Mouse (Mus musculus): ENCODE data around the gene Dclk2.

Gene Dclk2

DNA sequence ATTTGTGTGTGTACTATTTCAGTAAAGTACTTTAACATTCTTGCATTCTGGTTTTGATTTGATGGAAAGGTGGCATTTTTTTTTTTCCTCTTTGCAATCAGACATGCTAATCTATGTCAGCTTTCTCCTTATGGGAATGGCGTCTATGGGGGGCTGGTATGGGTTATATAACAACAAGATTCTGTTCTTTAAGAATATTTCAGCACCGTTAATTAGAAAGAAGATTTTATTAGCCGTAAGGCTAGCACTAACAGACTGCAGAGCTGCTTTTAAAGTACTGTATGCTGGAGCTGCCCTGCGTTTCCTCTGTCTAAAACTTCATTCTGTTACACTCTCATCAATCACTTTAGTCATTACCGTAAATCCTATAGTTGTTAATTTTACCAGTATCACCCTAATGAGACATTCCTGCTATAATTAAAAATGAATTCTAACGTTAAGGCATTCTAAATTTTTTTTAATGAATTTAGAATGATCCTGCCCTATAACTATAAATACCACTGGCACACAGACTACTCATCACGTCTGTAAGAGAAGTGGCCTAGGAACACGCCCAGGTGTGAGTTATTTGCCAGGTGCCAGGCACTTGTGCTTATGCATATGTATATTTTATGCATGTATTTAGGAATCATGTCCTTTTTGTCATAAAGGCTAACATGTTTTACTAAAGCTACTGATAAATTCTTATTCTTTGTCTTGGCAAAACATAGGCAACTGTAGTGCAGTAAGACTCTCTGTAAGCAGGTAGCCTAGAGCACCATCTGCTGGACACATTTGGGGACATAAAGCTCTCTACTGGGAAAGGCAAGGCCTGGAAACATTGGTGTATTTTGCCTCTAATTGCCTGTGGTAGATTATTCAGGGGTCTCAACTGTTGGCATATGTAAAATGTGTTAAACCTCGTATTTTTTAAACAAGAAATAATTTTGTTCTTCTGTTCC lies 159.3 kb downstream of the Dclk2 start:
- peak; percentile 91 for DNase-seq (ENCODE audit: extremely low spot score, low read depth, low spot score)

GRCm38 (mm10) chr3:86760474-86760873 lies 160.2 kb downstream of the Dclk2 start:
- no peak for DNase-seq (ENCODE audit: extremely low spot score, low read depth, low spot score)

- no peak for DNase-seq (ENCODE audit: extremely low spot score, low read depth, low spot score)
Measured at GRCm38 (mm10) chr3:86759834-86760233, 160.8 kb downstream of the Dclk2 start.

DNA sequence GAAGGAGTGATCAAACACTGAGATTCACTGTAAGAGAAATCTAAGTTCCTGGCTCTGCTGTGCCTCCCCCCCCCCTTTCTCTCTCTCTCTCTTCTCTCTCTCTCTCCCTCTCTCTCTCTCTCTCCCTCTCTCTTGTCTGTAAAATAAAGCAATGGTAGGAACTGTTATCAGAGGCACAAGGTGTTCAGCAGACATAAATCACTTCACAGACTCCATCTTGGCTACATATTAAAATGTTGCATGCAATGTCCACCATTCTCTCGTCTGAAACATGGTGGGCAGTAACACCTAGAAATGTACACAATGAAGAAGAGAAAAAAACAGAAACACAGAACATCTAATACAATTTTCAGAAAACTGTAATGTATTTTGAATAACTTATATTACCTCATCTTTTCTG lies 161.3 kb downstream of the Dclk2 start:
- DNase-seq (ENCODE audit: extremely low spot score, low read depth, low spot score): no peak

DNA sequence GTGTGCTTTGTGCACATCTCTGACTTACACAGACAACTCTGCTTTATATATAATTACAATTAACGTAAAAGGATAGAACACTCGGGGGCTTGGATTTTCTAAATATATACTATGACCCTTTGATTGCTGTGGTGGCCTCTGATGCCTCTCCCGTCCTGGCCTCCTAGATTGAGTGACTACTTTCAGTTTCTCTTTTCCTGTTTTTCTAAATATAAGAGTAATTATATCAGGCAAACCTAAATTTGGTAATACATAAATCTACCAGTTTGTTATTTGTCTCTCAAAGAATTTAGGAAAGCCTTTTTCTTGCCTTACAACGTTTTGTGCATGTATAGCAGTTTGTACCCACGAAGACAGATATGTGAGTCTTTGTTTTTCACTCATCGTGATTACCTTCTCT lies 161.9 kb downstream of the Dclk2 start:
- no peak for DNase-seq (ENCODE audit: extremely low spot score, low read depth, low spot score)

DNA sequence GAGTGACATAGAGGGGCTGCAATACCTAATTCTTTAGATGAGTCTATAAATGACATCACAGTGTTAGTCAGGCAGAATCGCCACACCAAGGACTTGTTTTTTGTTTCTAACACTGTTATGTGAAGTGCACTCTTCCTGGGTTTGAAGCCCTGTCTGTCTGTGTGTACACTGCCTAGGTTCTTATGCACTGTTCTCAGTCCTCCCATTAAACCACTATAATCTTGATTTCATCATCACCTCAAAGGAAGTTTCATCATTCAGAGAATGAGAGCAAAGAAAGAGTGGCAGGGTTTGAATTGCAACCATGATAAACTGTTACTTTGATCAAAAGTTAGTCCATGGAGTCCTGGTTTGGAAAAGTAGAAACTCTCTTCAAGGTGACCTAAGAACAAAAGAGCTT lies 164.1 kb downstream of the Dclk2 start:
- no peak for DNase-seq (ENCODE audit: extremely low spot score, low read depth, low spot score)

GRCm38 (mm10) chr3:86754595-86755557 lies 165.8 kb downstream of the Dclk2 start:
- DNase-seq (ENCODE audit: extremely low spot score, low read depth, low spot score): no peak

DNA sequence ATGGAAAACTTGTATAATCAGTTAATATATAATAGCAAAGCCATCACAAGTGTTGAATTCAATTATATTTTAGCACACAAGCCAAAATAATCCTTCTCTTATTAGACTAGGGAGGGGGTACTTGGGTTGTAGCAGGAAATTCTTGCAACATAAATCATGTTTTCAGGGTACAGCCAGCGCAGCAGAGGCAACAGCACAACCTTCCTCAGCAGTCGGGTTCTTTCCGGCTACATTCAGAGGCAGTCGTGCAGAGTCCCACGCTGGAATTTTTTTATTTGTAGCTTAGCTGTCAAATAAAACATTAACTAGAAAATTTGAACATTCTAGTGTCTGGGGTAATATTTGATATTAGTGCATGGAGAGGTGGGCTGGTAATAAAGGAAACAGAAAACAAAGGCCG lies 166.5 kb downstream of the Dclk2 start:
- no peak for DNase-seq (ENCODE audit: extremely low spot score, low read depth, low spot score)

- no peak for DNase-seq (ENCODE audit: extremely low spot score, low read depth, low spot score)
Measured at GRCm38 (mm10) chr3:86750652-86751051, 170.0 kb downstream of the Dclk2 start.

- no peak for DNase-seq (ENCODE audit: extremely low spot score, low read depth, low spot score)
Measured at GRCm38 (mm10) chr3:86745769-86746512, 174.7 kb downstream of the Dclk2 start.

DNA sequence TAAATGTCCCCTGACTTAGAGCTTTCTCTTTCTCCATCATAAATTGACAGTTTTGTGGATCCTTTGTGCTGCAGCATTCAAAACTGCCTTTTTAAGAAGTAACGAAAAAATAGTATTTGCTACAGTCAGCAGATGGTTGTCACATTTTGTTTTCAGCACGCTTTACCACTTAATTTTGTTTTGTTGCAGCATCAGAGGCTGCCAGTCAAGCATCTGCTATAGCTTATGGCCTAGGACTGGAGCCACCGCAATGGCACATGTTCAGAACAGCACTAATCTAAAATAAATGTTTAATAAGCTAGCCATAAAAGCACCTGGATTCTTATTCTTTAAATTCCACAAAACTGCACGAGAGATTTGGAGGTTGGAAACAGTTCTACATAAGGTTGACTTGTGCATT lies 175.3 kb downstream of the Dclk2 start:
- no peak for DNase-seq (ENCODE audit: extremely low spot score, low read depth, low spot score)

DNA sequence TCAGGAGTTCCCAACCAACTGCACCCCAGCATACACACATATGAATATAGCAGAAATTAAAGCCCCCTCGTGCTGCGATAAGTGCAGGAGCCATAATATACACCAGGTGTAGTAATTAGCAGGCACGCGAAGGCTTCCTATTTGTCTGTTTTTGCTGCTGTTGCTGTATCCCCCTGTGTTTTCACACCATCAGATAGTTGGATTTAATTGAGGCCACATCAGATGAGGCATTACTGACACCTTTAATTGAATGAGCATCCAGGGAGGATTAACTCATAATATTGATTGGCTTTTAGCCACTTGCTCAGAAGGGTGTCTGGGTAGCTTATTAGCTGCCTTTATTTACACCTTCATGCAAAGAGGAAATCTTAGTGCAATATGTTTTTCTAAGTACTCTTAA lies 180.9 kb downstream of the Dclk2 start:
- DNase-seq (ENCODE audit: extremely low spot score, low read depth, low spot score): no peak

- no peak for DNase-seq (ENCODE audit: extremely low spot score, low read depth, low spot score)
Measured at GRCm38 (mm10) chr3:86738831-86739230, 181.8 kb downstream of the Dclk2 start.

All from hindlimb bud, embryonic 11.5 days (tissue).